In genomic region chr13:45493846-45494245, GRCm38 (mm10) we compare ENCODE assay signal across 9 mouse cellular contexts. TPM values are rescaled to one million over a fixed set of nuclear protein-coding genes. Genes with fewer than 3 reads are reported as not detected.
DNase-seq lines count a peak whose midpoint lies in the region; ATAC-seq and TF ChIP-seq lines count a peak whose summit lies in the region.
"Had no signal": no experiment of that assay in that cellular context is flagged by ENCODE, and none has a peak within 500 bp of the region (broad histone marks: within the 10 kb centered on the region; RNA-seq: fewer than 3 reads in every experiment).

No protein-coding gene starts in this region.

- no peaks in the 10 kb centered on the region for H3K36me3 ChIP-seq in lung, embryonic 14.5 days (ENCODE audit: insufficient read depth)
- no peaks in the 10 kb centered on the region for H3K36me3 ChIP-seq in forebrain, embryonic 10.5 days (replicated peaks)
- H3K36me3 ChIP-seq in intestine, embryonic 15.5 days: no peaks in the 10 kb centered on the region
- H3K36me3 ChIP-seq in splenic B cell, adult 2 months (ENCODE audit: control insufficient read depth, insufficient read depth, low read length, poor library complexity, severe bottlenecking): no peaks in the 10 kb centered on the region

- H3K4me2 ChIP-seq in lung, embryonic 14.5 days: peak overlapping the region; percentile 26
- H3K4me2 ChIP-seq in intestine, embryonic 15.5 days (replicated peaks): 0 out of 2 replicates have a peak overlapping the region, but pooled peaks have one; percentile 3

- H3K27ac ChIP-seq in lung, embryonic 14.5 days (ENCODE audit: low read depth): no peak overlapping the region
- H3K27ac ChIP-seq in forebrain, embryonic 10.5 days: no peak overlapping the region
- H3K27ac ChIP-seq in intestine, embryonic 15.5 days: no peak overlapping the region

- no peak overlapping the region for H3K9ac ChIP-seq in lung, embryonic 14.5 days
- no peak overlapping the region for H3K9ac ChIP-seq in intestine, embryonic 15.5 days

- no peaks in the 10 kb centered on the region for H3K9me3 ChIP-seq in lung, embryonic 14.5 days (ENCODE audit: low read depth, low read length)
- no peaks in the 10 kb centered on the region; the same call in 1 of the 2 replicates for H3K9me3 ChIP-seq in forebrain, embryonic 10.5 days
- H3K9me3 ChIP-seq in intestine, embryonic 15.5 days: no peaks in the 10 kb centered on the region

- H3K4me1 ChIP-seq in lung, embryonic 14.5 days (ENCODE audit: insufficient read depth): no peaks in the 10 kb centered on the region
- peaks cover 10% of the 10 kb centered on the region; the same call in 1 of the 2 replicates for H3K4me1 ChIP-seq in forebrain, embryonic 10.5 days
- no peaks in the 10 kb centered on the region for H3K4me1 ChIP-seq in intestine, embryonic 15.5 days (replicated peaks)

- DNase-seq in lung, embryonic 14.5 days: peak; percentile 39
- DNase-seq in lung, postnatal 14 days: no peak
- DNase-seq in forebrain, embryonic 10.5 days (ENCODE audit: extremely low spot score, low spot score): no peak
- peak; percentile 63 for DNase-seq in splenic B cell, adult 2 months (ENCODE audit: low read depth, low spot score)
- DNase-seq in layer of hippocampus, postnatal 10 days (ENCODE audit: low spot score in 2 of 2): no peak
- DNase-seq in spleen, postnatal 10 days (ENCODE audit: low spot score in 2 of 2): no peak
- DNase-seq: kidney, postnatal 14 days had no signal

- no peak for ATAC-seq in lung, embryonic 14.5 days (ENCODE audit: insufficient read depth)
- ATAC-seq in intestine, embryonic 15.5 days: peak; percentile 69
- no peak for ATAC-seq in megakaryocyte progenitor cell, adult 5-6 weeks (replicated peaks; ENCODE audit: poor library complexity)

- TF ChIP-seq CTCF in lung, embryonic 14.5 days (IDR thresholded peaks at IDR 0.05; ENCODE audit: low read depth): no peak

- 37% methylated on average over 10 of the region's 10 CpGs for WGBS in lung, embryonic 14.5 days
- 46% methylated on average over 10 of the region's 10 CpGs for WGBS in forebrain, embryonic 10.5 days
- 46% methylated on average over 10 of the region's 10 CpGs for WGBS in intestine, embryonic 15.5 days

- H3K27me3 ChIP-seq in lung, embryonic 14.5 days (ENCODE audit: insufficient read depth, low read length): no peaks in the 10 kb centered on the region
- H3K27me3 ChIP-seq in forebrain, embryonic 10.5 days (ENCODE audit: poor library complexity, severe bottlenecking): no peaks in the 10 kb centered on the region
- H3K27me3 ChIP-seq in intestine, embryonic 15.5 days (replicated peaks): no peaks in the 10 kb centered on the region
- H3K27me3 ChIP-seq in splenic B cell, adult 2 months (ENCODE audit: control insufficient read depth, insufficient read depth, low read length, poor library complexity, severe bottlenecking): no peaks in the 10 kb centered on the region

- H3K4me3 ChIP-seq in lung, embryonic 14.5 days (ENCODE audit: low read depth, low read length): no peak overlapping the region
- H3K4me3 ChIP-seq in forebrain, embryonic 10.5 days: peak overlapping the region; percentile 9
- no peak overlapping the region for H3K4me3 ChIP-seq in intestine, embryonic 15.5 days (replicated peaks)

RNA-seq across cellular contexts. Expression of gene Gmpr, which starts 13.4 kb away (rescaled TPM):
- polyA plus RNA-seq in lung, embryonic 14.5 days (2014; fragmentation: Nextera tagmentation; extraction: Ambion mirVana): 22.9 and 25.3 TPM in 2 replicates
- 27.3 and 31.5 TPM in 2 replicates for polyA plus RNA-seq in forebrain, embryonic 10.5 days (2016; fragmentation: Nextera tagmentation; extraction: Ambion mirVana)
- 26.9 and 28.7 TPM in 2 replicates for polyA plus RNA-seq in intestine, embryonic 15.5 days (2015; fragmentation: Nextera tagmentation; extraction: Ambion mirVana)
- total RNA-seq in megakaryocyte progenitor cell, adult 5-6 weeks (2015): 16.3 and 20.5 TPM in 2 replicates
- 13.6 and 15.3 TPM in 2 replicates for total RNA-seq in megakaryocyte progenitor cell, adult 5-6 weeks (2017)
- 10 to 100 TPM; 56.0 to 58.2 TPM for total RNA-seq in layer of hippocampus, postnatal 10 days (2021)

Comparison
In these comparisons a context has a peak if more than half of its experiments do, and no peak if none do; other contexts are left out.
1. DNase-seq: peak in lung, embryonic 14.5 days (single experiment) and splenic B cell, adult 2 months (single experiment); none in lung, postnatal 14 days (single experiment), forebrain, embryonic 10.5 days (single experiment), layer of hippocampus, postnatal 10 days (0 of 2) and spleen, postnatal 10 days (0 of 2).